Mouse (Mus musculus): ENCODE data around the gene Lep. TPM values are rescaled to one million over a fixed set of nuclear protein-coding genes. Genes with fewer than 3 reads are reported as not detected.

Gene Lep
- 3.0 and 6.3 TPM in 2 replicates for total RNA-seq (2021)
- long read RNA-seq, transcript Lep-201 (3 exons, 3,259 nt): major isoform, 9 of 15 reads
- long read RNA-seq, partial matches to known transcripts: 1 of 15 reads
- long read RNA-seq, other reads (novel, unspliced or antisense): 5 of 15 reads

- DNase-seq: peak; percentile 38
Observed at GRCm38 (mm10) chr6:29059846-29060685, at the start of gene Lep. Lep (plus strand) TSS chr6:29060220.

- no peak for DNase-seq
Observed at GRCm38 (mm10) chr6:29011651-29012050, 48.4 kb upstream of the Lep start.

- no peak for DNase-seq
Observed at GRCm38 (mm10) chr6:29013216-29013615, 46.8 kb upstream of the Lep start.

- no peak for DNase-seq
Observed at GRCm38 (mm10) chr6:29016891-29017412, 43.1 kb upstream of the Lep start.

- DNase-seq: no peak
Observed at GRCm38 (mm10) chr6:29019756-29020720, 40.0 kb upstream of the Lep start.

- no peak for DNase-seq
Observed at GRCm38 (mm10) chr6:29020937-29021336, 39.1 kb upstream of the Lep start.

- no peak for DNase-seq
Observed at GRCm38 (mm10) chr6:29021501-29021900, 38.5 kb upstream of the Lep start.

GRCm38 (mm10) chr6:29022115-29022514, 37.9 kb upstream of the Lep start:
- no peak for DNase-seq

GRCm38 (mm10) chr6:29023206-29023967, 36.6 kb upstream of the Lep start:
- peak; percentile 60 for DNase-seq

- peak; percentile 80 for DNase-seq
Observed at GRCm38 (mm10) chr6:29024000-29024417, 36.0 kb upstream of the Lep start.

GRCm38 (mm10) chr6:29025796-29026482, 34.1 kb upstream of the Lep start:
- no peak for DNase-seq

- no peak for DNase-seq
Observed at GRCm38 (mm10) chr6:29026766-29027165, 33.3 kb upstream of the Lep start.

- DNase-seq: no peak
Observed at GRCm38 (mm10) chr6:29028129-29028528, 31.9 kb upstream of the Lep start.

- DNase-seq: no peak
Observed at GRCm38 (mm10) chr6:29029521-29029920, 30.5 kb upstream of the Lep start.

- DNase-seq: peak; percentile 77
Observed at GRCm38 (mm10) chr6:29031216-29031615, 28.8 kb upstream of the Lep start.

- no peak for DNase-seq
Observed at GRCm38 (mm10) chr6:29031704-29032310, 28.2 kb upstream of the Lep start.

GRCm38 (mm10) chr6:29032411-29032810, 27.6 kb upstream of the Lep start:
- no peak for DNase-seq

GRCm38 (mm10) chr6:29033981-29034646, 25.9 kb upstream of the Lep start:
- no peak for DNase-seq

- no peak for DNase-seq
Observed at GRCm38 (mm10) chr6:29036698-29037097, 23.3 kb upstream of the Lep start.

GRCm38 (mm10) chr6:29040266-29040665, 19.8 kb upstream of the Lep start:
- DNase-seq: no peak

Data from adrenal gland, postnatal 25 days (tissue).